Mouse (Mus musculus) hindbrain, embryonic 14.5 days (tissue): ENCODE measurements around the gene Gata5. TPM values are rescaled to one million over a fixed set of nuclear protein-coding genes. Genes with fewer than 3 reads are reported as not detected.
A peak's percentile ranks its signal among the peaks of the same experiment; 100 is the strongest.

ENCODE experiments used
- ATAC-seq: fragments of 200-750 bp; cut with Nextera tagmentation; 2 replicates; pipeline ENCODE4 v1.8.0; 2017; ENCODE audit warnings: moderate number of reproducible peaks, mild to moderate bottlenecking, moderate TSS enrichment, moderate library complexity; ENCODE audit not compliant: low FRiP score
- DNase-seq: peaks from one replicate; pipeline ENCODE4 v3.0.0-alpha.2; 2015; ENCODE audit warnings: low spot score
- H3K27ac ChIP-seq: fragments of 300-500 bp; sonication (generic); 2 replicates; pipeline ENCODE4 v1.5.1; 2014; ENCODE audit warnings: mild to moderate bottlenecking, moderate library complexity
- H3K27me3 ChIP-seq: fragments of 300-500 bp; sonication (generic); 2 replicates; pipeline ENCODE4 v1.6.1; 2014; ENCODE audit warnings: mild to moderate bottlenecking, low read length, mixed read lengths; ENCODE audit not compliant: control insufficient read depth, insufficient read depth
- H3K36me3 ChIP-seq: fragments of 300-500 bp; sonication (generic); replicated peaks from 2 replicates; pipeline ENCODE4 v1.6.1; 2014; ENCODE audit not compliant: control insufficient read depth, insufficient read depth
- H3K4me1 ChIP-seq: fragments of 300-500 bp; sonication (generic); replicated peaks from 2 replicates; pipeline ENCODE4 v1.6.1; 2014; ENCODE audit warnings: antibody characterized with exemption, low read length, mixed read lengths; ENCODE audit not compliant: control insufficient read depth, insufficient read depth
- H3K4me2 ChIP-seq: fragments of 300-500 bp; sonication (generic); replicated peaks from 2 replicates; pipeline ENCODE4 v1.6.1; 2014; ENCODE audit warnings: mild to moderate bottlenecking, moderate library complexity
- H3K4me3 ChIP-seq: fragments of 300-500 bp; sonication (generic); replicated peaks from 2 replicates; pipeline ENCODE4 v1.5.1; 2014; ENCODE audit warnings: mild to moderate bottlenecking, low read length
- H3K9ac ChIP-seq: fragments of 300-500 bp; sonication (generic); 2 replicates; pipeline ENCODE4 v1.6.1; 2014
- H3K9me3 ChIP-seq: fragments of 300-500 bp; sonication (generic); 2 replicates; pipeline ENCODE4 v1.6.1; 2016; ENCODE audit warnings: low read length; ENCODE audit not compliant: control insufficient read depth
- WGBS: fragments of 180-500 bp; shearing (Covaris S2); extraction: QIAGEN DNeasy Blood & Tissue Kit; methylation state at CpG from one replicate; pipeline ENCODE4 v1.1.7; 2014; 5-methylcytosine and 5-hydroxymethylcytosine counted together
- polyA plus RNA-seq: library from polyadenylated mRNA; unstranded; fragments of >200 nt; fragmentation: Nextera tagmentation; extraction: Ambion mirVana; gene quantifications from 2 replicates; pipeline ENCODE4 v1.2.1, GENCODE M21; 2014

Gene Gata5
- polyA plus RNA-seq, 1 experiment from 2014 or later: 0.05 TPM

DNA sequence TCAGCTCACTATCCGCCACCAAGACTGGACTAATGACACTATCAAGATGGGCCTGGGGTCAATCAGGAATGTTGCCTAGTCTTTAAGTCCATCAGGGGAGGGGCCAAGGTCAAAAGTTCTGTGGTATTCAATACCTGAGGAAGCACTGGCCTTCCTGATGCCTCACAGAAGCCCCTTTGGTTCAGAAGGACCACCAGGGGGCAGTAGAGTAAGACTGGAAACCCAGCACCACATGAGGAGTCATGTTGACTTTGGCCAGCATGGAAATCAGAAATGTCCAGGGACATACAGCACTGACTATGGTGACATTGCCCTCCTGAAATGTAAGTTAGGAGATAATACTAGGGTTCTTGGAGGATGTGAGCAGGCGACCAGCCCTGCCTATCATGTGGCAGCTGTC is 16.2 kb upstream of the Gata5 start:
- DNase-seq (peak; percentile 44), ATAC-seq (no peak)
- H3K36me3 ChIP-seq: no peaks in the 10 kb centered on the region
- no peaks in the 10 kb centered on the region for H3K27me3 ChIP-seq
- H3K9ac ChIP-seq: no peak overlapping the region
- H3K27ac ChIP-seq: no peak overlapping the region
- 55% methylated on average over 2 of the region's 2 CpGs for WGBS
- no peaks in the 10 kb centered on the region for H3K4me1 ChIP-seq
- H3K4me2 ChIP-seq: no peak overlapping the region
- no peak overlapping the region for H3K4me3 ChIP-seq
- H3K9me3 ChIP-seq: no peaks in the 10 kb centered on the region

DNA sequence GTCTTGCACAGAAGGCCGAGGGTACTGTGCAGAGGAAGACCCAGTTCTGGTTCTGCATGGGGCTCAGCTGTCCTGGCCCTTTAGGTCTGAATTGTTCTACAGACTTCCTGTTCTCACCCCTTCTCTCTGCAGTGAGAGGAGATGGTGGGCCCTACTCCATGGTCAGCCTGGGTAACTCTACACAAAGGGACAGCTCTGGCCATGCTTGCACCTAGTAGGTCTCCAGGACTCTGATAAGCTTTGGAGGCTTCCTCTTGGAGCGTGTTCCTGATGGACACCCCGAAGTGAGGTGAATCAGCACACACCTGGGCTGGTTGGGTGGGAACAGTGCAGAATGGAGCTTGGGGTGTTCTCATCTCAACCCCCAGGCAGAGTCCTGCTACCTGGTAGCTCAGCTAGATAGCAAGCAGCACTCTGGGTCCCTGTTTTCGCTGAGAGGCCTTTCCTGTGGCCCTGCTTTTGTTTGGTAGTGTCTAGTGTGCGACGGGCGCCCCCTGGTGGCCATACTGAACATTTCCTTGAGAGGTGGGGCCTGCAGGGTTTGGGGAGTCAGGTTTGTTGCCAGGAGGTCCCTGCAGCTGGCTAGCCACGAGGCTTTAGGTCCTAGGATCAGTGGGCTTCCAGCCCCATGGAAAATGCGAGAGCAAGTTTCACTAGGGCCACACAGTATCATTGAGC is 12.5 kb upstream of the Gata5 start:
- Histone ChIP-seq H3K9me3 (no peaks in the 10 kb centered on the region), H3K36me3 (no peaks in the 10 kb centered on the region), H3K27me3 (no peaks in the 10 kb centered on the region), H3K9ac (no peak overlapping the region), H3K27ac (no peak overlapping the region), H3K4me3 (no peak overlapping the region), H3K4me2 (no peak overlapping the region), H3K4me1 (no peaks in the 10 kb centered on the region)
- ATAC-seq: peak; percentile 75
- WGBS: 29% methylated on average over 9 of the region's 9 CpGs
- DNase-seq: peak; percentile 79

GRCm38 (mm10) chr2:180343092-180343491 is 8.6 kb upstream of the Gata5 start:
- H3K4me1 ChIP-seq: no peaks in the 10 kb centered on the region
- H3K36me3 ChIP-seq: no peaks in the 10 kb centered on the region
- no peak overlapping the region for H3K27ac ChIP-seq
- H3K9ac ChIP-seq: no peak overlapping the region
- 87% methylated on average over 13 of the region's 13 CpGs for WGBS
- no peaks in the 10 kb centered on the region for H3K27me3 ChIP-seq
- no peaks in the 10 kb centered on the region for H3K9me3 ChIP-seq
- DNase-seq (no peak), ATAC-seq (no peak)
- no peak overlapping the region for H3K4me3 ChIP-seq
- H3K4me2 ChIP-seq: no peak overlapping the region

- ATAC-seq (no peak), DNase-seq (no peak)
- WGBS: 51% methylated on average over 2 of the region's 2 CpGs
These were observed 7.7 kb upstream of the Gata5 start for GRCm38 (mm10) chr2:180342189-180342588.

GRCm38 (mm10) chr2:180341229-180341628 is 6.7 kb upstream of the Gata5 start:
- Histone ChIP-seq H3K4me2 (no peak overlapping the region), H3K9ac (no peak overlapping the region), H3K36me3 (no peaks in the 10 kb centered on the region), H3K4me3 (no peak overlapping the region), H3K27me3 (peaks cover 18% of the 10 kb centered on the region), H3K27ac (no peak overlapping the region), H3K4me1 (no peaks in the 10 kb centered on the region), H3K9me3 (no peaks in the 10 kb centered on the region)
- ATAC-seq: no peak
- no peak for DNase-seq
- WGBS: 62% methylated on average over 8 of the region's 8 CpGs

More at GRCm38 (mm10) chr2:180342189-180342588, 7.7 kb upstream of the Gata5 start:
- no peak overlapping the region for H3K4me3 ChIP-seq
- no peaks in the 10 kb centered on the region for H3K9me3 ChIP-seq
- no peaks in the 10 kb centered on the region for H3K4me1 ChIP-seq
- no peak overlapping the region for H3K27ac ChIP-seq
- H3K9ac ChIP-seq: no peak overlapping the region
- peaks cover 8% of the 10 kb centered on the region; the same call in 1 of the 2 replicates for H3K27me3 ChIP-seq
- H3K4me2 ChIP-seq: no peak overlapping the region
- H3K36me3 ChIP-seq: no peaks in the 10 kb centered on the region

DNA sequence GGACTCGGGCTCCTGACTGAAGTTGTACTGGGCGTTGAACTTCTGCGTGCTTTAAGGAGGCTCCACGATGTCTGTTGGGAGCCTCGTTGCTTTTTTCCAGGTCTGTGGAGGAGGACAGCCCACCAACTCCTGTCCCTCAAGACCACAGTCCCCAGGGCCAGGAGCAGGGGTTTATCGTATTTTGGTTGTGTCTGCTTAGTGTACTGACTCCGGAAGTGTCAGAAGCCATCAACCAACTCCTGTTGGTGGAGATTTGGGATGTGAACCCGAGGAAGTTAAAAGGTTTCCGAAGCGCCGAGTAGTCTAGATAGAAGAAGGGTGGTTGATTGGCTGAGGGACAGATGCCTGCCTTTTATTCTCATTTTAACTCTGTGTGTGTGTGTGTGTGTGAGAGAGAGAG is 5.4 kb upstream of the Gata5 start:
- no peak for ATAC-seq
- H3K9ac ChIP-seq: no peak overlapping the region
- H3K27me3 ChIP-seq: peaks cover 31% of the 10 kb centered on the region
- no peak for DNase-seq
- H3K4me3 ChIP-seq: no peak overlapping the region
- WGBS: 83% methylated on average over 11 of the region's 11 CpGs
- no peaks in the 10 kb centered on the region for H3K36me3 ChIP-seq
- no peaks in the 10 kb centered on the region for H3K9me3 ChIP-seq
- no peak overlapping the region for H3K27ac ChIP-seq
- H3K4me2 ChIP-seq: no peak overlapping the region
- H3K4me1 ChIP-seq: no peaks in the 10 kb centered on the region

GRCm38 (mm10) chr2:180333778-180334550 is 535 bp downstream of the Gata5 start:
- H3K4me2 ChIP-seq: peak overlapping the region; percentile 44
- no peaks in the 10 kb centered on the region for H3K9me3 ChIP-seq
- no peak overlapping the region for H3K9ac ChIP-seq
- WGBS: 2% methylated on average over 68 of the region's 69 CpGs
- H3K27me3 ChIP-seq: peaks cover 66% of the 10 kb centered on the region
- ATAC-seq (no peak), DNase-seq (no peak)
- H3K36me3 ChIP-seq: no peaks in the 10 kb centered on the region
- H3K4me3 ChIP-seq: peak overlapping the region; percentile 22
- peaks cover 13% of the 10 kb centered on the region for H3K4me1 ChIP-seq
- H3K27ac ChIP-seq: no peak overlapping the region

DNA sequence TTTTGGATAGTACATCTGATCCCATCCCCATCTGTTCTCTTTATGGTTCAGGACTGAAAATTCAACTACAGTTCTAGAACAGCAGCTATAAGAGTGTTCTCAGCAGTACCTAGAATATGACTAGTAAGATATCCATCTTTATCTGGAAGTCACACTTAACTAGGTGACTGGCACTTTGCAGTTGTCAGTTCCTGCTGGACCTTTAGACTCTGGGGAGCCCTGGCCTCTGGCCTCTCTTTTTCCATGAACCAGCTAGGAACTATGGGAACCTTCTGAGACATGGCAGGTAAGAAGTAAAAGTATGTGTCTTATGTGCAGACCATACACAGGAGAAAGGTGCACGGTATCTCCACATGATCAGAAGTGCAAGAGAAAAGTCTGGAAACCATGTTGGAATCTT is 5.0 kb downstream of the Gata5 start:
- ATAC-seq (no peak), DNase-seq (no peak)
- H3K9ac ChIP-seq: no peak overlapping the region
- 91% methylated on average over 1 of the region's 1 CpGs for WGBS
- peaks cover 30% of the 10 kb centered on the region for H3K27me3 ChIP-seq
- H3K27ac ChIP-seq: no peak overlapping the region
- H3K4me1 ChIP-seq: peaks cover 9% of the 10 kb centered on the region
- no peak overlapping the region for H3K4me3 ChIP-seq
- H3K9me3 ChIP-seq: no peaks in the 10 kb centered on the region
- no peaks in the 10 kb centered on the region for H3K36me3 ChIP-seq
- no peak overlapping the region for H3K4me2 ChIP-seq

DNA sequence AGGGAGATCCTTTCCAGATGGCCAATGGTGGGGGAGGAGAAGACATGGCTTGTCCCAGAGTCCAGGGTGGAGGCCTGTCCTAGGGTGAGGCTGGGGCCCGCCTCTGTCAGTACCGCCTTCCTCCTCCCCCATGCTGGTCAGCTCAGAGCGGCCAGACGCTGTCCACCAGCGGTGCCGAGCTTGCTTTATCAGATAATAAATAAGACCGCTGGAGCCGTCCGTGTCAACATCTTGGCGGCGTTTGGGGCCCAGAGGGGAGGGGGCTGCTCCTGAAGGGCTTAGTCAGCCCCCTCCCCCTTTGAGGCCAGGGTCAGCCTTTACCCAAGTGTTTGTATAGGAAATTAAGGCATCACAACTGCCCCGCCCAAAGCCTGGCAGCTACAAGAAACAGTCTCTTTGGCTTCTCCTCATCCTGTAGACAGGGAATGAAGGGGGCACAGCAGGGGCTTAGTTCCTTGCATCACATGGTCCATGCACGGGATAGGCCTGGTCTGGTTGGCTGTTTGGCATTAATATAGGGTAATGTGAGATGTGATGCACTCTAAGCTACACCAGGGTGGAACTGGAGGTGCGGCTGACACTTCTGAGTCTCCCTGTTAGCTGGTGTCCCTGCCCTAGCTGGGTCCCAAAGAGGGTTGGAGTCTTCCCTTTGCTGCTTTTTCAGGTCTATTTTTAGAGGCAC is 11.7 kb downstream of the Gata5 start:
- 32% methylated on average over 14 of the region's 14 CpGs for WGBS
- ATAC-seq: no peak

More for the DNA sequence above, 11.7 kb downstream of the Gata5 start:
- no peak overlapping the region for H3K9ac ChIP-seq
- no peak overlapping the region for H3K4me2 ChIP-seq
- H3K36me3 ChIP-seq: no peaks in the 10 kb centered on the region
- no peak overlapping the region for H3K4me3 ChIP-seq
- no peak for DNase-seq
- H3K4me1 ChIP-seq: no peaks in the 10 kb centered on the region
- no peaks in the 10 kb centered on the region for H3K9me3 ChIP-seq
- no peaks in the 10 kb centered on the region for H3K27me3 ChIP-seq
- H3K27ac ChIP-seq: no peak overlapping the region
